Mouse (Mus musculus) kidney, embryonic 15.5 days (tissue): Measurements from ENCODE around the gene Exoc3l4. TPM values are rescaled to one million over a fixed set of nuclear protein-coding genes. Genes with fewer than 3 reads are reported as not detected.

Experiments used
- ATAC-seq: fragments of 200-750 bp; cut with Nextera tagmentation; replicated peaks from 2 replicates; pipeline ENCODE4 v1.8.0; 2017; ENCODE audit warnings: moderate TSS enrichment; ENCODE audit not compliant: low FRiP score
- H3K27ac ChIP-seq: fragments of 300-500 bp; sonication (generic); 2 replicates; pipeline ENCODE4 v1.5.1; 2015; ENCODE audit warnings: mild to moderate bottlenecking, inconsistent platforms
- H3K27me3 ChIP-seq: fragments of 300-500 bp; sonication (generic); 2 replicates; pipeline ENCODE4 v1.6.1; 2015; ENCODE audit warnings: inconsistent platforms
- H3K36me3 ChIP-seq: fragments of 300-500 bp; sonication (generic); 2 replicates; pipeline ENCODE4 v1.6.1; 2015; ENCODE audit warnings: inconsistent platforms
- H3K4me1 ChIP-seq: fragments of 300-500 bp; sonication (generic); 2 replicates; pipeline ENCODE4 v1.6.1; 2015; ENCODE audit warnings: inconsistent platforms
- H3K4me2 ChIP-seq: fragments of 300-500 bp; sonication (generic); 2 replicates; pipeline ENCODE4 v1.6.1; 2015; ENCODE audit warnings: moderate library complexity, mild to moderate bottlenecking, inconsistent platforms
- H3K4me3 ChIP-seq: fragments of 300-500 bp; sonication (generic); replicated peaks from 2 replicates; pipeline ENCODE4 v1.5.1; 2015; ENCODE audit warnings: mild to moderate bottlenecking, inconsistent platforms
- H3K9ac ChIP-seq: fragments of 300-500 bp; sonication (generic); 2 replicates; pipeline ENCODE4 v1.6.1; 2015; ENCODE audit warnings: mild to moderate bottlenecking, inconsistent platforms
- H3K9me3 ChIP-seq: fragments of 300-500 bp; sonication (generic); replicated peaks from 2 replicates; pipeline ENCODE4 v1.6.1; 2016; ENCODE audit warnings: inconsistent platforms
- WGBS: fragments of 180-500 bp; shearing (Covaris S2); methylation state at CpG from one replicate; pipeline ENCODE4 v1.1.7; 2015; ENCODE audit warnings: mixed read lengths; 5-methylcytosine and 5-hydroxymethylcytosine counted together
- polyA plus RNA-seq: library from polyadenylated mRNA; unstranded; fragments of >200 nt; fragmentation: Nextera tagmentation; extraction: Ambion mirVana; gene quantifications from 2 replicates; pipeline ENCODE4 v1.2.1, GENCODE M21; 2015

The Exoc3l4 gene
- polyA plus RNA-seq, 1 experiment from 2014 or later: 17.8 TPM

DNA sequence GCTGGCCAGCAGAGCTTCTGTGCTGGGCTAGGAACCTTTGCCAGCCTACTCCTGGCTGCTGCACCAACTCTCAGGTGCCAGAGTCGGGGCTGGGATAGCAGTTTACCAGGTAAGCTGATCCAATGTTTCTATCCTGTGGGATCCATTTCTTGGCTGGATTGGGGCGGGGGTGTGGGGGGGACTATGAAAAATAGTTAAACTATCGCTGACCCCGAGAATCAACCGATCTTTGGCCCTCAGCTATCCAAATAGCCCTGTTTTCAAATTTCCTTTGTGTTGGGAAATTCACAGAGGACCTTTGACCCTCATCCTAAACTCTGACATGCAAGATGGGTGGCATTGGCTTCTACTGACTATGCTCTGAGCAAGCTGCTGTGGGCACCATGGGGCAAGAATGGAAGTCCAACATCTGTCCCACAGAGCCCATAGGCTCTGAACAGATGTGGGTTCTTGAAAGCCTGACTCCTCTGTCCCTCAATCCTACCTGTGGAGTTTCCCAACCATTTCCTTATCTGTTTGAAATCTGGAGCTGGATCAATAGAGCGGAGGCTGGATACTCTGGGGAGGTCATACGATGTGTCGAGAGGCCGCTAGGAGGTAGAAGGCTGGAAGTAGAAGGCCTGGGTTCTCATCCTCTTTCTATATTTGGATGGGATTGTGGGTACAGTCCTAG, 24.0 kb downstream of the Exoc3l4 start:
- H3K9ac ChIP-seq: no peak overlapping the region
- H3K4me2 ChIP-seq: no peak overlapping the region
- peaks cover 64% of the 10 kb centered on the region for H3K4me1 ChIP-seq
- ATAC-seq: no peak
- no peaks in the 10 kb centered on the region for H3K36me3 ChIP-seq
- peaks cover 64% of the 10 kb centered on the region for H3K27me3 ChIP-seq
- no peak overlapping the region for H3K27ac ChIP-seq
- H3K9me3 ChIP-seq: no peaks in the 10 kb centered on the region
- no peak overlapping the region for H3K4me3 ChIP-seq
- 91% methylated on average over 9 of the region's 9 CpGs for WGBS

DNA sequence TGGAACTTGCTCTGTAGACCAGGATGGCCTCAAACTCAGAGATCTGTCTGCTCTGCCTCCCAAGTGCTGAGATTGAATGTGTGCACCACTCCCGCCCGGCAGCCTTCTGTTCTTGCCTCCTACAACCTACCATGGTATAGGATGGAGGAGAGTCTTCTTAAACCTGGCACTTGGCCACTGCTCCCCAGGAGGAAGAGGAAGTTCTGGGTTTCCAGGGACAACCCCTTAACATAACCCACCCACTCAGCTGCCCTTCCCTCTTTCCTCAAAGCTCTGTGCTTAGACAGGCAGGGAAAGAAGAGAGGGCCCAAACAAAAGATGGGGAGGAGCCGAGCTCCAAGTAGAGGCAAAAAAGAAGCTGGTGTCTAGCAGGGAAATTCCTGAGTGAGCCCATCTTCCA, 24.7 kb downstream of the Exoc3l4 start:
- H3K9me3 ChIP-seq: no peaks in the 10 kb centered on the region
- 69% methylated on average over 3 of the region's 3 CpGs for WGBS
- no peak overlapping the region for H3K9ac ChIP-seq
- no peaks in the 10 kb centered on the region for H3K36me3 ChIP-seq
- no peak overlapping the region for H3K4me3 ChIP-seq
- peaks cover 65% of the 10 kb centered on the region for H3K4me1 ChIP-seq
- H3K27me3 ChIP-seq: peaks cover 71% of the 10 kb centered on the region
- peak overlapping the region; percentile 47 for H3K27ac ChIP-seq
- no peak for ATAC-seq
- peak overlapping the region; percentile 91; the same call in 1 of the 2 replicates for H3K4me2 ChIP-seq

DNA sequence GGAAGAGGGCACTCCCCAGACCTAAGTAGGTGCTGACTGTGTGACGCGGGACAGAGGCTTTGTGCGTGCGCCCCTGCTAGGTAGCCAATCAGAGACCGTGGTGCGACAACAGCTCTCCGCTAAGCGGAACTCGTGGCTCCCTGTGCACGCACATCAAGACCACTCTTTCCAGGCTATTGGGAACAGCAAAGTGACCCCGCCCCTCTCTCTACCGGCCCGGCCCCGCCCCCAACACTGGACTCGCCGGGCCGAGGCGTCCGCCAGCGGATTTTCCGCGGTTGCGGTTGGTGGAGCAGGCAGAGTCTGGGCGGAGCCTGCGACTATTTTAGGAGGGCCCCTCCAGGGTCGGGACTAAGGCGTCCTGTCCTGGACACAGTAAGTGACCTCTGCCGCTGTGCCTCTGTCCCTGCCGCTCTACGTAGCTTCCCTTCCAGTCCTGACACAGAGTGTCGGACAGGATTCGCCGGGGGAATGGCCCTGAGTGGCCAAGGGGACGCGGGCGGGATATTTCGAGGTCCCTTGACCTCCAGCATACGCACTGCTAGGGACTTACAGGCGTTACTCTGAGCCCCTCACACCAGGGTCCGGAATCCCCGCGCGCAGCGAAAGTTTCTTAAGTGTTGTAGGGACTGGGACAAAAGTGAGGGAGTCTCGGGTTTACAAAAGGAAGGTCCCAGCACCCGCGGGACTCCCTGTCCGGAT, 25.6 kb downstream of the Exoc3l4 start, which contains the start of gene Tnfaip2:
Tnfaip2 (plus strand) TSS at position 161 of the 702 bp plus-strand sequence.
- peak within 1 kb of the TSS; percentile 41; the same call in 1 of the 2 replicates for H3K9ac ChIP-seq
- H3K4me1 ChIP-seq: peaks cover 65% of the 10 kb centered on the region
- 1% methylated on average over 48 of the region's 48 CpGs for WGBS

DNA sequence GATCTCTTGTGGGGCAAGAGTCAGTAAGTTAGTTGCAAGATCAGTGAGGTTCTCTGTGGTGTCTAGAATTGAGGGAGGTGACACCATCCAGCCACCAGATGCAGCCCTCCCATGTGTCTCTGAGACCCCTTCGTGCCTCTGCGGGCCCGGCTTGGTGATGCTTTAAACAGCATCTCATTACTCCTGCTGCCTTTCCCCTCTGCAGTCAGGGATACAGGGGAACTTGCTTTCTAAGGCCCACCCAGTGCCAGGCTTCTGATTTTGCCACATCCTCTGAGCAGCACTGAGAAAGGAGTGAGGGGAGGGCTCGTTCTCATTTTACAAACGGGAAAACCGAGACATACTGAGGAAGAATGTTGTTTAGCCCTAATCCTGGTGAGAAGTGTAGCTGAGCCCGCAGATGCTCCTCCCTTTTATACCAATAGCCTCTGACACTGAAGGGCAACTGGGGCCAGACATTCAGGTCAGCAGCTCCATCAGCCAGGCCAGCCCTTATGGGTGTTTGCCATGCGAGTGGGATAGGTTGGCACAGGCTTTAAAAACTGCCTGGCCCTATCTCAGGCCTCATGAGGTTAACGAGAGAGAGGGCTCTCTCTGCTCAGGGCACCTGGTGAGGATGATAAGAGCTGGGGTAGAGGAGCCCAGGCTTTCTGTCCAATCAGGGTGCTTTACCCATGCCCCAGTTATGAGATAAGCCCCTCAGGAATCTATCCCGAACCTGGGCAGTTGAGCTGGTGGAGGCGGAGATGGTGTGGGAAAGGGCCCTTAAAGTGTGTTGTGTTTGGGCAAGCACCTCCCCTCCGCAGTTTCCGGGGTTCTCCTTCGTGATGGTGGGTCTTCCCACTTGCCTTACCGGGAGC, 26.4 kb downstream of the Exoc3l4 start:
- 22% methylated on average over 15 of the region's 15 CpGs for WGBS
- peak overlapping the region; percentile 45 for H3K27ac ChIP-seq
- peaks cover 66% of the 10 kb centered on the region for H3K4me1 ChIP-seq

More for the DNA sequence above, 25.6 kb downstream of the Exoc3l4 start, which contains the start of gene Tnfaip2:
- Histone ChIP-seq H3K27ac (peak within 1 kb of the TSS; percentile 47), H3K4me3 (peak within 1 kb of the TSS; percentile 52), H3K4me2 (peak within 1 kb of the TSS; percentile 91), H3K9me3 (no peaks in the 10 kb centered on the region), H3K36me3 (no peaks in the 10 kb centered on the region), H3K27me3 (peaks cover 80% of the 10 kb centered on the region)
- ATAC-seq: peak; percentile 88

DNA sequence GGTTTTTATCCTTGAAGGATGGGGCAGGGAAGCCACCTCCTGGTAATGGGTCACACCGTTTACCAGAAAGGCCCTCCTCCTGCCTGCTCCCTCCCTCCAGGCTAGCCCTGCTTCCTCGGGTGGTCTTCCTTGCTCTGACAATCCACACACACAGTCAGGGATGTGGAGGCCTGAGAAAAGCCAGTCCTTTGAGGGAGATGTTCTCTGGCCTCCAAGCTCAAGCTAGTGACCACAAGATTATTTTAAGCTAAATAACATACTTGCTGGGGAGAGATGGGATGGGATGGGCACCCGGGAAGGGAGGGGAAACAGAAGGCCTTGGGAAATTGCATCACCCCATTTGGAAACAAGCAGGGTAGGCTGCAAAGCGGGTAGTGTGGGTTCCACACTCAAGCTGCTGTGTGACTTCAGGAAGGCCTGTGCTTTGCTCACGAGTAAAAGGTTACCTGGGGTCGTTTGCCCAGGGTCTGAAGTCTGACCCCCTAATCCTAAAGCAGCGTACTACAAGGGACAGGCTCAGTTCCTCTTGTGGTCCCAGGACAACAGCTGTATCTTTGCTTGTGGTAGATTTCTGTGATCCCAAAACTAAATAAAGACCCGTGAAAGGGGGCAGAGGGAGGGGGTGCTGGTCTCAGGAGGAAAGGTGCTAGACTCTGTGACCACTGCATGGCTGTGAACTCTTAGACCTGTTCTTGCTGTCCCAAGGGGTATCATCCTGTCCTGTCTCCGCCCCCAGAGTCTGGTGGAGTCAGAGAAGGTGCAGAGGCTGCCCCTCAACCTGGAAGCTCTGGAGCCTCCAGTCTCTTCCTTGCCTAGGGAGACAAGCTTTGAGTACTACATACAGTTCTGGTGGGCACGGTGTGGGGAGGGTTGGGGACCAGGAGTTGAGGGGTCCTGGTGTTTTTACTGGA, 27.4 kb downstream of the Exoc3l4 start:
- H3K36me3 ChIP-seq: no peaks in the 10 kb centered on the region
- H3K27me3 ChIP-seq: peaks cover 90% of the 10 kb centered on the region
- no peaks in the 10 kb centered on the region for H3K9me3 ChIP-seq
- no peak overlapping the region for H3K27ac ChIP-seq
- peaks cover 75% of the 10 kb centered on the region for H3K4me1 ChIP-seq
- ATAC-seq: no peak
- H3K4me2 ChIP-seq: peak overlapping the region; percentile 91
- H3K9ac ChIP-seq: no peak overlapping the region
- H3K4me3 ChIP-seq: peak overlapping the region; percentile 52
- WGBS: 47% methylated on average over 10 of the region's 10 CpGs

More for the DNA sequence above, 26.4 kb downstream of the Exoc3l4 start:
- Histone ChIP-seq H3K9ac (peak overlapping the region; percentile 41; the same call in 1 of the 2 replicates), H3K4me3 (peak overlapping the region; percentile 52), H3K4me2 (peak overlapping the region; percentile 91), H3K9me3 (no peaks in the 10 kb centered on the region), H3K27me3 (peaks cover 87% of the 10 kb centered on the region), H3K36me3 (no peaks in the 10 kb centered on the region)
- peak; percentile 50 for ATAC-seq

DNA sequence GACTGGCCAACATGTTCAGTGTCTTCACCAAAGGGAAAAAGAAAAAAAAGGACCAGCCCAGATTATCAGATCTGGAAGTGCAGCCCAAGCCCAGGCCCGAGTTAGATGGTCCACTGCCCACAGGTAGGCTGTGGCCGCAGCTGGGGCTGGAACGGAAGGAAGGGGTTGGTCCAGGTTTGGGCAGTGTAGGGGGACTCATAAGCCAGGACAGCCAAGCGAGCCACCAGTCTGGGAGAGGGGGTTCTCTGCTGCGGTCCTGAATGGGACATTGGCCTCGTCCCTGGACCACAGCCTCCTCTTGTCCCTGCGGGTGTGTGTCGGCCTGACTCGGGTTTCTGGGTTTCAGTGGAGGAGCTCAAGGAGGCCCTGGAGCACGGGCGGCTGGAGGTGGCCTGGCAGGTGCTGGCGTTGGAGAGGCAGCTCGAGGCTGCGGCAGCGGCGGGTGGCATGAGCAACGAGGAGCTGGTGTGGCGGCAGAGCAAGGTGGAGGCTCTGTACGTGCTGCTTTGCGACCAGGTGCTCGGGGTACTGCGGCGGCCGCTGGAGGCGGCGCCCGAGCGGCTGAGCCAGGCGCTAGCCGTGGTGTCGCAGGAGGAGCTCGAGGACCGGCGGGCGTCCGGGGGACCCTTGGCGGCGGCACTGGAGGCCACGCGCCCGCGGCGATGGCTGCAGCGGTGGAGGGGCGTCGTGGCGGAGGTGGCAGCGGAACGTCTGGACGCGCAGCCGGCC, 28.5 kb downstream of the Exoc3l4 start:
- Histone ChIP-seq H3K9me3 (no peaks in the 10 kb centered on the region), H3K36me3 (no peaks in the 10 kb centered on the region), H3K27ac (no peak overlapping the region), H3K27me3 (peaks cover 88% of the 10 kb centered on the region), H3K4me2 (peak overlapping the region; percentile 91), H3K4me3 (peak overlapping the region; percentile 35), H3K4me1 (peaks cover 87% of the 10 kb centered on the region), H3K9ac (no peak overlapping the region)
- ATAC-seq: no peak
- WGBS: 6% methylated on average over 52 of the region's 52 CpGs

DNA sequence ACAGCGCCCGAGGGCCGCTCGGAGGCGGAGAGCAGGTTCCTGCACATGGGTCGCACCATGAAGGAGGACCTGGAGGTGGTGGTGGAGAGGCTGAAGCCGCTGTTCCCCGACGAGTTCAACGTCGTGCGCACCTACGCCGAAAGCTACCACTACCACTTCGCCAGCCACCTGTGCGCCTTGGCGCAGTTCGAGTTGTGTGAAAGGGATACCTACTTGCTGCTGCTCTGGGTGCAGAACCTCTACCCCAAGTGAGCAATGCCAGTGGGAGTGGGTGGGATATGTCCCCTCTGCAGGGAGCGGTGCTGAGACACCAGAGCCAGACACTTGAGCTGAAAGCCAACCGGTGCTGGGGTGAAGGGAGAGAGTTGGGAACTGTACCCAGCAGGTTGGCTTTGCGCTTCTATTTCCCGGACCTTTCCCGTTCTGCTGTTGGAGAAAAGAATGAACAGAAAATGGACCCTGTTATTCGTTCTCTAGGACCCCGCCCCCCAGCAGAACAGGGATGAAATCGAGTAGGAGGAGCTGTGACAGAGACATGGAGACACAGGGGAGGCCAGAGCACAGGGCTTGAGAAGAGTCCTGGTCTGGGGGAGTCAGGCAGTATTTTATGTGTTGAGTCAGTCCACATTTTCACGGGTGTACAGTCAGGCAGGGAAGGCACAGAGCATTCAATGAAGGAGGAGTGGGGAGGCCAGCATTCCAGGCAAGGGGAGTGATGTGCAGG, 29.2 kb downstream of the Exoc3l4 start:
- WGBS: 7% methylated on average over 27 of the region's 27 CpGs
- H3K27me3 ChIP-seq: peaks cover 88% of the 10 kb centered on the region
- no peak for ATAC-seq

DNA sequence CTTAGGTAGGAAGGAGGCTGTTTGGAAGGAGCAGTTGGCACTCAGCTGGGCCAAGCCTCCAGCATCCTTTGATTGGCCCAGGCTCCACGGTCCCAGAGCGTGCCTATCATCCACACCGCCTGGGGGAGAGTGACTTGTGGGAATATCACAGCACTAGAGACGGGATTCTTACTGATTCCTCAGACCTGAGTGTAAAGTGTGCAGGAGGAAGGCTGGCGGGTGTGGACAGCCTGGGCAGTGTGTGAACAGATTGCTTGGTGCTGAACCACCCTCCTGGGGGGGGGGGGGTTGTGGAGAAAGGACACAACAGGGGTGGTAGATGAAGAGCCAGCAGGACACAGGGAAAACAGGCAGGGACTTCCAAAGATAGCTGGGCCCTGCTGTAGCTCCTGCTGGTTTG, 29.9 kb downstream of the Exoc3l4 start:
- no peak for ATAC-seq
- Histone ChIP-seq H3K27me3 (peaks cover 85% of the 10 kb centered on the region), H3K9me3 (no peaks in the 10 kb centered on the region), H3K4me2 (peak overlapping the region; percentile 91; the same call in 1 of the 2 replicates), H3K27ac (0 out of 2 replicates have a peak overlapping the region, but pooled peaks have one; percentile 3), H3K9ac (no peak overlapping the region), H3K4me3 (no peak overlapping the region), H3K36me3 (no peaks in the 10 kb centered on the region), H3K4me1 (peaks cover 94% of the 10 kb centered on the region)
- WGBS: 43% methylated on average over 5 of the region's 5 CpGs

More for the DNA sequence above, 29.2 kb downstream of the Exoc3l4 start:
- H3K27ac ChIP-seq: 0 out of 2 replicates have a peak overlapping the region, but pooled peaks have one; percentile 3
- peak overlapping the region; percentile 91 for H3K4me2 ChIP-seq
- H3K4me3 ChIP-seq: peak overlapping the region; percentile 35
- H3K9ac ChIP-seq: no peak overlapping the region
- no peaks in the 10 kb centered on the region for H3K9me3 ChIP-seq
- no peaks in the 10 kb centered on the region for H3K36me3 ChIP-seq
- peaks cover 94% of the 10 kb centered on the region for H3K4me1 ChIP-seq

DNA sequence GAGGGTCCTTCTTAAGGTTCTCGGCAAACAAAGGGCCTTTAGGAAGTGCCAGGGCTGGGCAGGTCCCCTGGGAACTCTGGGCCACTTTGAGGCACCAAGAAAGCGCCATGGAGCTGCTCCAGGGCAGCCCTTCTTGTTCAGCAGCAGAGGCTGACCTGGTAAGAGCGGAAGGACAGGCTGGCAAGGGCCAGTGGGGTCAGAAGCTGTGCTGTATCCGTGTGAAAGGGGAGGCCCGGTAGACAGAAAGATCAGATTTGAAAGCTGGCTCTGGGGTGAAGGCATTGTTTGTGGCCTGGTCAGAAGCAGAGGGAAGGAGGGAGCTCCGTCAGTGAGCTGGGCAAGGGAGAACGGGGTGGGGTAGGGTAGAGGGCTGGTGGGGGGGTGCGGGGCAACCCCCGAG, 30.5 kb downstream of the Exoc3l4 start:
- Histone ChIP-seq H3K4me2 (peak overlapping the region; percentile 28), H3K27ac (peak overlapping the region; percentile 3; the same call in 1 of the 2 replicates), H3K4me3 (no peak overlapping the region), H3K9ac (no peak overlapping the region), H3K9me3 (no peaks in the 10 kb centered on the region), H3K4me1 (peaks cover 88% of the 10 kb centered on the region), H3K27me3 (peaks cover 85% of the 10 kb centered on the region), H3K36me3 (no peaks in the 10 kb centered on the region)
- 32% methylated on average over 9 of the region's 9 CpGs for WGBS
- ATAC-seq: no peak
